Mouse (Mus musculus): ENCODE results near the gene Lrrc29. TPM values are rescaled to one million over a fixed set of nuclear protein-coding genes. Genes with fewer than 3 reads are reported as not detected.

Lrrc29 gene
- polyA plus RNA-seq, 1 experiment: 2.4 TPM

DNA sequence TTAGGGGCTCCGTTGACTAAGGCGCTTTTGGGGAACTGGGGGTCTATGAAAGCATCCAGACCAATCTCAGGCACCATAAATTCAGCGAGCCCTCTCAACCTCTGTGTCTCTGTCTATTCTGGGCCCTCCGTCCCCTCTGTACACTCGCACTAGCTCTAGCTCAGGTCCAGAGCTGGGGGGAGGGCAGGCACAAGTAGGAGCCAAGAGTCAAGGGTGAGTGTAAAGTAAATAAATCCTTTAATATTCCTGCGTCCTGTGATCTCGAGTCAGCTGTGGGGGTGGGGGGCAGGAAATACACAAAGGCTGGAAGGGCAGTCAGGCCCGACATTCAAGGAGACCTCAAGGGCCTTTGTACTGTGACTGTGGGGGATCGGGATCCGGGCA is 57.0 kb downstream of the Lrrc29 start:
- TF ChIP-seq POLR2A (IDR thresholded peaks at IDR 0.05; ENCODE audit: borderline replicate concordance, extremely low read depth, insufficient read depth, insufficient read length, poor library complexity, severe bottlenecking): no peak
- no peak for TF ChIP-seq CTCF (IDR thresholded peaks at IDR 0.05; ENCODE audit: borderline replicate concordance, extremely low read depth, insufficient read depth, insufficient read length)
- no peak for DNase-seq (ENCODE audit: low read depth)

DNA sequence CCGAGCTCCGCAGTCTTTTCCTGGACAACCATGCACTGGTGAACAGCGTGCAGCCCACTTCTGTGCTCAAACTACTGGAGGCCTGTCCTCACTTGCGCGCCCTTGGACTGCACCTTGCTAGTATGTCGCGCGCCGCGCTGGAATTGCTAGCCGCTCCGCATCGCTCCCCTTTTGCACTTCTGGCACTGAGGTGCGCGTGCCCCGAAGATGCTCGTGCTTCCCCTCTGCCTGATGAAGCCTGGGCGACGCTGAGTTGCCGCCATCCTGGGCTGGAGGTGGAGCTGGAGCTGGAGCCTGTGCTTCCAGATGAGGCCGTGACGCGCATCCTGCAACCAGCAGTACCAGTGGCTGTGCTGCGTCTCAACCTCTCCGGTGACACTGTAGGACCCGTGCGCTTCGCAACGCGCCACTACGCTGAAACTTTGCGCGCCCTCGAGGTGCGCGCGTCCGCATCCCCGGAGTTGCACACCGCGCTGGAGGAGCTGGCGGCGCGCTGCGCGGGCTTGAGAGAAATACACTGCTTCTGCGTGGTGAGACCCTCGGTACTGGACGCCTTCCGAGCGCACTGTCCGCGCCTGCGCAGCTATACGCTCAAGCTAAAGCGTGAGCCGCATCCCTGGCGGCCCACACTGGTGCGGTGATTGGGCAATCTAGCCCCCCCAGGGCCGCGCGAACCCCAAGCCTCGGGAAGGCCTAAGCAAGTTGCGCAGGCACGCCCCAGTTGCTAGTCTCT is 57.6 kb downstream of the Lrrc29 start:
- peak; percentile 96 for DNase-seq (ENCODE audit: low read depth)
- TF ChIP-seq CTCF (IDR thresholded peaks at IDR 0.05; ENCODE audit: borderline replicate concordance, extremely low read depth, insufficient read depth, insufficient read length): no peak
- TF ChIP-seq POLR2A (IDR thresholded peaks at IDR 0.05; ENCODE audit: borderline replicate concordance, extremely low read depth, insufficient read depth, insufficient read length, poor library complexity, severe bottlenecking): 0 out of 2 replicates have a peak, but pooled peaks have one; percentile 6

DNA sequence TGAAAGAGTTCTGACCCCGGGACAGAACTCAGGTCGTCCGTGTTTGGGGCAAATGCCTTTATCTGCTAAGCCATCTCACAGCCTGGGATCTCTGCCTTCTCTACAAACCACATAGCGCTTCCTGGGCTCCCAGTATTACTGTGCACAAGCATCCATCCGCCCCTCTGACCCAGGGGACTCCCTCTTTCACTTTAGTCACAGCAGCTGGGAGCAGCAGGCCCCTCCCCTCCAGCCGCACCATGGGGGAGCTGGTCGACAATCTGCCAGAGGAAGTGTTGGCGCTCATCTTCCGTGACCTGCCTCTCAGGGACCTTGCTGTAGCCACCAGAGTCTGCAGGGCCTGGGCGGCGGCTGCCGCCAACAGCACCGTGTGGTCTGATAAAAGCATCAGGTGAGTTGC is 59.3 kb downstream of the Lrrc29 start:
- TF ChIP-seq CTCF (IDR thresholded peaks at IDR 0.05; ENCODE audit: borderline replicate concordance, extremely low read depth, insufficient read depth, insufficient read length): no peak
- TF ChIP-seq POLR2A (IDR thresholded peaks at IDR 0.05; ENCODE audit: borderline replicate concordance, extremely low read depth, insufficient read depth, insufficient read length, poor library complexity, severe bottlenecking): no peak
- no peak for DNase-seq (ENCODE audit: low read depth)

DNA sequence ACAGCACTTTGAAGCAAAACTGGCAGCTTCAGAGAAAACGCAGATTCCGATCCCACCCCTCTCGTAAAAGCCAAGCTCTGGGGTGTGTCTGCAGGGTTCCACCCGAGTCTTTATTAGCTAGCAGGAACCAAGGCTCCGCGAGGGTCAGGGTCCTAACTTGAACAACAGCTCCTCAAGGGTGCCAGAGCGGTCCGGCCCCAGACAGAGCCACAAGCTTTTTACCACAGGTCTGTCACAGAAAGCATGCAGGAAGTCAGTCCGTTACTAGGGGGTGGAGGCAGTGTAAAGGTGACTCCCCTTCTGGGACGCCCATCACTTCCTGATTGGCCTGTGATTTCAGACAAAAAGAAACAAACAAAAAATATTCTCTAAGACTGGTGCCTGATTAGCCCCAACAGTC is 61.0 kb downstream of the Lrrc29 start:
- TF ChIP-seq CTCF (IDR thresholded peaks at IDR 0.05; ENCODE audit: borderline replicate concordance, extremely low read depth, insufficient read depth, insufficient read length) (no peak), POLR2A (IDR thresholded peaks at IDR 0.05; ENCODE audit: borderline replicate concordance, extremely low read depth, insufficient read depth, insufficient read length, poor library complexity, severe bottlenecking) (no peak)
- no peak for DNase-seq (ENCODE audit: low read depth)

DNA sequence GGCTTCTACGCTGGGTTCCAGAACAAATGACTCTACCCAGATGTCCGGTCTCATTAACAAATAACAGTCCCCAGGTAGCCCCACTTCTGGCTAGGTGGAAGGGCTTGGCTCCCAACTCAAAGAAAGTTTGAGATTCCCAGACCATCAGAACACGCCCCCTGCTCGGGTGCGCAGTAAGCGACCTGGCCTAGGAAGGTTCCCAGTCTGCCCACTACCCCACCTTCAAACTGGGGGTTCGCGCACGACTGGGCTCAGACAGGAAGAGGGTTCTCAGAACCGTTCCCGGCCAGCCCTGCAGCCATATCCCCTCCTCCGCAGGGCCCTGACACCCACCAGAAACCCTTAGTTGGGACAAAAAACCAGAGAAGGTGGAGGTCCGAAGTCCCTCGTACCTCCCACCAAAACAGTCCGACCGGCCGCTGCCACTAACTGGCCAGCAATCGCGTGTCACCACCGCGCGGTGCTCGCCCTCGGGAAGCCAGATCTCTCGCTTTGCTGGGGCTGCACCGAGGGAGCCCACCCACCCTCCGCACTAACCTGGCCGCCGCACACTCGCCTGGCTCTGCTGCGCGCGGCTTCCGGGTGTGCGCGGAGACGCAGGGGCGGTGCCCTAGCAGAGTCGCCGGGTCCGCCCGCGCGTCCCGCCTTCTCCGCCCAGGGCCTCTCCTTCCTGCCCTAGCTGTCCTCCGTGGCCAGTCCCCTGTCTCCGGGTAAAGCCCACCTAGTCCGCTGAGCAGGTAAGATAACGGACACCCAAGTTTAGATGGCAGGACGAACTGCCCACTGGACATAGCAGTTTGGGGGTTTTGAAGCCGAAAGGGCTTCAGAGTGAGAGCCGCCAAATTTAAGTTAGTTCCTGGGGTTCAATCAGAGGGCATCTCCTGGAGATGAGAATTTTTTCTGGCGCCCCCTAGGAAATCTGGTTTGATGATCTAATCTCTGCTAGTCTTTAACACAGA is 61.8 kb downstream of the Lrrc29 start, which contains the start of the genes Tradd and Fbxl8:
Tradd (minus strand) TSS at position 586 of the 959 bp plus-strand sequence.
Fbxl8 (plus strand) TSS at position 625 of the 959 bp plus-strand sequence.
- TF ChIP-seq POLR2A (IDR thresholded peaks at IDR 0.05; ENCODE audit: borderline replicate concordance, extremely low read depth, insufficient read depth, insufficient read length, poor library complexity, severe bottlenecking) (no peak), CTCF (IDR thresholded peaks at IDR 0.05; ENCODE audit: borderline replicate concordance, extremely low read depth, insufficient read depth, insufficient read length) (no peak)
- DNase-seq (ENCODE audit: low read depth): peak; percentile 58

DNA sequence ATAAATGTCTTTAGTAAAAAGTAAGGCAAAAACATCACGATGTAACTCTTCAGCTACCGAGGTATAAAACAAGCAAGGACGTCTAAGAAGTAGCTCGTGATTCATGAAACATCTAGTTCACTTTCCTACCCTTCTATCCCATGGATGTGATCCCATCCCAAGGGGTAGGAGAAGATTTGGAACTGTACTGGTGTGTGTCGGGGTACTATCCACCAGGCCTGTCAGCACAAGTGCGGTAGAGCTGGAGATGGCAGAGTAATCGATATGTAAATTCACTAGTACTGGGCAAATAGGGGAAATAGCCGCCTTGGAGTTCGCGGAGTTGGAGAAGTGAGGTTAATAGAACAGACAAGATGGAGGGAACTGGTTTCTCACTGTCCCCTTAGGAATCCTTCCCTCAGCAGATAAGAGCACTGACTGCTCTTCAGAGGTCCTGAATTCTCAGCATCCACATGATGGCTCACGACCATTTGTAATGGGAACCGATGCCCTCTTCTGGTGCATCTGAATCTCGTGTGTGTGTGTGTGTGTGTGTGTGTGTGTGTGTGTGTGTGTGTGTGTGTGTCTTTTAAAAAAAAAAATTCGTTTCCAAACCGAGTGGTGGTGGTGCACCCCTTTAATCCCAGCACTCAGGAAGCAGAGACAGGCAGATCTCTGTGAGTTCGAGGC is 62.7 kb downstream of the Lrrc29 start:
- no peak for DNase-seq (ENCODE audit: low read depth)
- TF ChIP-seq POLR2A (IDR thresholded peaks at IDR 0.05; ENCODE audit: borderline replicate concordance, extremely low read depth, insufficient read depth, insufficient read length, poor library complexity, severe bottlenecking) (no peak), CTCF (IDR thresholded peaks at IDR 0.05; ENCODE audit: borderline replicate concordance, extremely low read depth, insufficient read depth, insufficient read length) (no peak)

Other genes with a start within 250 kb of the Lrrc29 start
- not detected in 2 replicates for gene Ces3b, start 242.5 kb downstream of the Lrrc29 start, polyA plus RNA-seq (2012; rRNA removed)
- gene Ces4a, start 194.5 kb downstream of the Lrrc29 start, polyA plus RNA-seq (2012; rRNA removed): 0.04 TPM in 1 of 2 replicates, not detected in the other
- 26.5 and 31.9 TPM in 2 replicates for gene Cbfb, start 155.6 kb downstream of the Lrrc29 start, polyA plus RNA-seq (2012; rRNA removed)
- 33.4 and 40.5 TPM in 2 replicates for gene D230025D16Rik, start 101.1 kb downstream of the Lrrc29 start, polyA plus RNA-seq (2012; rRNA removed)
- gene B3gnt9, start 71.1 kb downstream of the Lrrc29 start, polyA plus RNA-seq (2012; rRNA removed): 5.9 and 6.6 TPM in 2 replicates
- gene Tradd, start 61.7 kb downstream of the Lrrc29 start, polyA plus RNA-seq (2012; rRNA removed): 7.1 and 7.9 TPM in 2 replicates
- gene Fbxl8, start 61.6 kb downstream of the Lrrc29 start, polyA plus RNA-seq (2012; rRNA removed): 1.00 TPM in 2 replicates
- 0.42 and 0.60 TPM in 2 replicates for gene Hsf4, start 56.5 kb downstream of the Lrrc29 start, polyA plus RNA-seq (2012; rRNA removed)
- 1.3 and 1.8 TPM in 2 replicates for gene Nol3, start 50.1 kb downstream of the Lrrc29 start, polyA plus RNA-seq (2012; rRNA removed)
- gene 4931428F04Rik, start 36.4 kb downstream of the Lrrc29 start, polyA plus RNA-seq (2012; rRNA removed): 176 and 217 TPM in 2 replicates
- gene Exoc3l, start 30.2 kb downstream of the Lrrc29 start, polyA plus RNA-seq (2012; rRNA removed): 12.6 and 13.7 TPM in 2 replicates
- 89.4 and 126 TPM in 2 replicates for gene E2f4, start 28.6 kb downstream of the Lrrc29 start, polyA plus RNA-seq (2012; rRNA removed)
- 2.3 TPM in 2 replicates for gene Elmo3, start 20.7 kb downstream of the Lrrc29 start, polyA plus RNA-seq (2012; rRNA removed)
- 93.6 and 144 TPM in 2 replicates for gene Tmem208, start 76 bp upstream of the Lrrc29 start, polyA plus RNA-seq (2012; rRNA removed)
- gene Fhod1, start 21.7 kb upstream of the Lrrc29 start, polyA plus RNA-seq (2012; rRNA removed): 5.8 and 7.8 TPM in 2 replicates
- 39.3 and 56.1 TPM in 2 replicates for gene Slc9a5, start 22.6 kb upstream of the Lrrc29 start, polyA plus RNA-seq (2012; rRNA removed)
- gene Plekhg4, start 47.0 kb upstream of the Lrrc29 start, polyA plus RNA-seq (2012; rRNA removed): 11.5 and 13.6 TPM in 2 replicates
- 0.04 and 0.05 TPM in 2 replicates for gene Kctd19, start 87.2 kb upstream of the Lrrc29 start, polyA plus RNA-seq (2012; rRNA removed)
- gene Lrrc36, start 87.3 kb upstream of the Lrrc29 start, polyA plus RNA-seq (2012; rRNA removed): 1.4 and 1.6 TPM in 2 replicates
- 62.7 and 89.6 TPM in 2 replicates for gene Tppp3, start 145.2 kb upstream of the Lrrc29 start, polyA plus RNA-seq (2012; rRNA removed)
- gene Zdhhc1, start 170.6 kb upstream of the Lrrc29 start, polyA plus RNA-seq (2012; rRNA removed): 40.0 and 46.2 TPM in 2 replicates
- 8.3 and 12.1 TPM in 2 replicates for gene Hsd11b2, start 192.5 kb upstream of the Lrrc29 start, polyA plus RNA-seq (2012; rRNA removed)
- gene Atp6v0d1, start 239.8 kb upstream of the Lrrc29 start, polyA plus RNA-seq (2012; rRNA removed): 210 and 236 TPM in 2 replicates

Data from brain, embryonic 14.5 days (tissue).